Mouse (Mus musculus) adrenal gland, postnatal 4 days (tissue): Measurements from ENCODE around the gene Gm42372. TPM values are rescaled to one million over a fixed set of nuclear protein-coding genes. Genes with fewer than 3 reads are reported as not detected.
"Not testable (repeated sequence)": the region's sequence is repeated elsewhere in the genome, so short reads cannot be mapped to it uniquely, and the experiment has no call there.

ENCODE experiments used
- DNase-seq, 2 experiments: peaks; one replicate each; pipeline ENCODE4 v3.0.0; 2021 to 2022; ENCODE audit warnings: low spot score in 2 of 2, mixed read lengths in 2 of 2
- long read RNA-seq, 2 experiments: library from polyadenylated mRNA; stranded (forward); transcript quantifications; one replicate each; pipeline ENCODE4 v2.0.0; 2021
- total RNA-seq, 2 experiments: library from RNA; stranded (reverse); gene quantifications; 2 replicates each; pipeline ENCODE4 v1.2.3; 2021

Gene Gm42372
- 1 to 10 TPM; 2.2 TPM for total RNA-seq
- long read RNA-seq, experiment 1: 0 reads
- long read RNA-seq, experiment 2, full-length matches to known transcripts: 1 of 1 reads
- long read RNA-seq, experiment 2, partial matches to known transcripts: 0 of 1 reads
- long read RNA-seq, experiment 2, other reads (novel, unspliced or antisense): 0 of 1 reads

DNA sequence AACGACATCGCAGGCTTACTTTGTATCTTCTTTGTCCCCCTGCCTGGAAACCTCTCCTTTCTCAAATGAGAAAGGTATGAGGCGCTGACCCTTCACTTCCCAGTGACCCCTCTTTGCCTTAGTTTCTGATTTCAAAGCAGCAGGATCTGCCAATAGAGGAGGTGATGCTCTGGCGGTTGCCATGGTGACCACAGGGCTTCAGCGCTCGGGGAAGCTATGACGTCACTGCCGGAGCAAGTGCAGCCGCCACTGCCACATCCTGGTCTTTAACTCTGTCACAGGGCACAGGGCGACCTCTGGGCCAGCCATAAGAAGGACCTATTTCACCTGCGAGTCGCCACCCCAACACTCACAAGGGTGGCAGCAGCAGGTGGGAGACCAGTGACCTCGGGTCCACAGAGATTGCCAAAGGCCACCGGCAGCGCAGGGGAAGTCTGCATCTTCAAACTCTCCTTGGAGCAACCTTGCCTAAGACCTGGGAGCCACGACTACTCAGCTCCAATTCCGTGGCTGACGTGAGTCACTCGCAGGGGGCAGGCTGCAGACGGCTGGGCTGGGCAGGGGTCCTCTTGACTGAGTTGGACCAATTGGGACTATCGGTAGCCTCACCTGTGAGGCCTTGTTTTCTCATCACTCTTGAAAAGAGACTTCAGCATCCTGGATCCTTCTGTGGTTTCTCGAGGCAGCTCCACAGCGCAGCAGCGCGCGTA is at the start of gene Gm42372:
Gene Gm42372, plus strand, starts transcription at position 228 of the 710 bp plus-strand sequence.
- no peak for DNase-seq

DNA sequence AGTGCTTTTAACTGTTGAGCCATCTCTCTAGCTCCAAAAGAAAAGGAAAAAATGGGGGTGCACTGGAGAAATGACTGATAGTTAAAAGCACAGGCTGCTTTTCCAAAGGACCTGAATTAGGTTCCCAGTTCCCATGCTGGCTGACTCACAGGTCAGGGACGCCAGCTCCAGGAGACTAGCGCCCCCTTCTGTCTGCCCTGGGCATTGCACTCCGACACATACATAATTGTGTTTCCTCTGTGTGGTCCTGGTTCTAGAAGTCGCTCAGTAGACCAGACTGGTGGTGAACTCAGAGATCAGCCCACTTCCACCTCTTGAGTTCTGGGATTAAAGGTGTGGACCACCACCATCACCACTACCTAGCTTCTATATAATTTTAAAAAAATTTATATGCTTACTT is 45.6 kb upstream of the Gm42372 start:
- DNase-seq: no peak

DNA sequence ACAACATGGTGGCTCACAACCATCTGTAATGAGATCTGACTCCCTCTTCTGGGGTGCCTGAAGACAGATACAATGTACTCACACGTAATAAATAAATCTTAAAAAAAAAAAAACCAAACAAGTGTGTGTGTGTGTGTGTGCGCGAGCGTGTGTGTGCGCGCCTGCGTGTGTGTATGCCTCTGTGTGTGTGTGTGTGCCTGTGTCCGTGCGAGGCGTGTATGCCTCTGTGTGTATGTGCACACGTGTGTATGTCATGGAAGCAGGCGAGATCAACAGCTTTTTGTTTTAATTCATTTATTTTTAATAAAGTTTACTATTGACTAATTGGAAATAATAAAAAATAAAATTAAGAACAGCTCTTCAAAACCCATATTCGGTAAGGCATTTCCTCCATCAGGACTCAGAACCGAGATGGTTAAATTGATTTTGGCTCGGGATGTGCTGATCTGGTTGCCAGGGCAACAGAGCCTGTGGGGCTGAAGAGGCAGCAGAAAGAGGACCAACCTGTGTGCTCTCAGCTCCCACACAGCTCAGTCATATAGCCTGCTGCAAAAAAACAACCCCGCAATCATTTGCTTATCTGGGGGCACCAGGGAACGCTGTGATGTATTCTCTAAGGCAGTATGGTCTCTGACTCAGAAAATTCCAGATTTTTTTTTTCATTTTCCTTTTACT is 44.6 kb upstream of the Gm42372 start:
- DNase-seq: no peak

DNA sequence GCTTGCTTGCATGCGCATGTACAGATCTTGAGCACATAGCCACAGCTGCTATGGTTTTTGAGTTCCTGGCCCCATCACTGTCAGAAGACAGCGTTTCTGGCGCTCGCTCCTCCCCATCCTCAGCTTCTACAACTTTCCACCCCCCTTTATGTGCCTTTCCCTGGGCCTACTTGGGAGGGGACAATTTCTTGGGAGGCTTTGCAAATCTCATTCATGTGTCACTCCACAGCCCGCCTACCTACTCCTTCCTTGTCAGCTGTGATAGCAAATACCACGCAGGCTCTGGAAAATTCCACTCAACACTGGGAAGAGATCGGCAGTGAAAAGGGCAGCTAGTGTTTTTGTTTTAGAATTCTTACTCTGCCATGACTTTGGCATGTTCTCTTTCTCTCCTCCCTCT is 42.6 kb upstream of the Gm42372 start:
- no peak for DNase-seq

DNA sequence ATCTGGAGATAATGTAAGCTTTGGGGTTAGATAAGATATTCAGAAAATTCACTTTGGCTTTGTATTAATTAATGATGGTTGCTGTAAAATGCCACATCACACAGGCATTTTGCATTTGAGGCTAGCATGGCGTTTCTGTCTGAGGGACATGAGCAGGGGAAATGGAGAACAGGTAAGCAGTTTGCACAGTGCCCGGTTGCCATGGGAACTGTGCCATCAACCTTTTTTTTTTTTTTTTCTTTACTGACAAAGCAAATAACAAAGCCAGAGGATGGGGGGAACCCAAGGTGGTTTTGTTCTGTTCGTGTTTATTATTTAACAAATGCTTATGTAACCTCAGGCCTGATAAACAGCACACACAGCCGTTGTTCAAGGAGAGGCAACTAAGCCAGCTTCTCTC is 40.0 kb upstream of the Gm42372 start:
- no peak for DNase-seq

DNA sequence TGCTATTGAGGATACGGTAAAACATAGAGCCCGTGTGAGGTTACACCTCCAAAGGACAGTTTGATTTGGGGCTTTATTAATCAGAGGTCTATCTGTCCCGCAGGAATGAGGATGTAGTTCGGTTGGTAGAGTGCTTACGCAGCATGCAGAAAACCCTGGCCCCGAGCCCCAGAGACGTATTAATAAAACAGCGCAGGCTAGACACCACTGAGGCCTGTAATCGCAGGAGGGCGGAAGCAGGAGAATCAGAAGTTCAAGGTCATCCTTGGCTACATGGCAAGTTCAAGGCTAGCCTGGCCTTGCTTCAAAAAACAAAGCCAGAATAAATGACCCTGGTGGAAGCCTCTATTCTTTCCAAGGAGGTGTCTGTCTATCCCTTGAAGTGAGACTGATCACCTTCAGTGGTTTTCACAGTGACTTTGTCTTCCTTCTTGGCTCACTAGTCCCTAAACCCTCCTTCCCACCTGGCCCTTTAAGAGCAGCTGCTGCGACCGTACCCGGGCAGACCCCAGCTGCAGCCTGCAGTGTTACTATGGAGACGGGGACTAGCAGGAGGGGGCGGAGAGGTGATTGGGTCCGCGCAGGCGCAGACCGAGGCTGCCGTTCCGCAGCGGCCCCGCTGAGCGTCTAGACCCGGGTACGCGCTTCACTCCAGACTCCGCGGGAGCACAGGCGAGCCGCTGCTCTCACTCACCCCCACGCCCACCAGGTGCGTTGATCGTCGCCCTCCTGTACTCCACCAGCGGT is 38.7 kb upstream of the Gm42372 start, which contains the start of gene Pnmal2:
Gene Pnmal2, plus strand, starts transcription at position 622 of the 747 bp plus-strand sequence.
- peak; percentile 64 to 72 for DNase-seq

DNA sequence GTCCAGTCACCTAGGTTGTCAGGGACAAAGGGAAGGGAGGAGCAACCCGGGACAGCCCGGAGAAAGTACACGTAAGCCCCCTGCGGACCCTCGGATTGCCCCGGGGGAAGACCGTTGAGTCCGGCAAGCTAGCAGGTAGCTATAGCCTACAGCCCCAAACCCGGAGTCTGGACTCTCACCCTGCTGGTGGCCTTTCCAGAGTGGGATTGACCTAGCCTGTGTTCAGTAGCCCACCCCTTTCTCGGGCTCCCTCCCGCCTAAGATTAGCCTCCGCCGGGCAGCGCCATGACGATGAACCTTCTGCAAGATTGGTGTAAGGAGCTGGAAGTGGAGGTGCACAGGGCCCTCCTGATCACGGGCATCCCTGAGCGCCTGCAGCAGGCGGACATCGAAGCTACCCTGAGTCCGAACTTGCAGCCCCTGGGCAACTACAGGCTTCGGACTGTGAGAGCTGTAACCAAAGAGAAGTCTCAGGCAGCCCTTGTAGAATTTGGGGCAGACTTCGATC is 38.0 kb upstream of the Gm42372 start:
- DNase-seq: no peak

DNA sequence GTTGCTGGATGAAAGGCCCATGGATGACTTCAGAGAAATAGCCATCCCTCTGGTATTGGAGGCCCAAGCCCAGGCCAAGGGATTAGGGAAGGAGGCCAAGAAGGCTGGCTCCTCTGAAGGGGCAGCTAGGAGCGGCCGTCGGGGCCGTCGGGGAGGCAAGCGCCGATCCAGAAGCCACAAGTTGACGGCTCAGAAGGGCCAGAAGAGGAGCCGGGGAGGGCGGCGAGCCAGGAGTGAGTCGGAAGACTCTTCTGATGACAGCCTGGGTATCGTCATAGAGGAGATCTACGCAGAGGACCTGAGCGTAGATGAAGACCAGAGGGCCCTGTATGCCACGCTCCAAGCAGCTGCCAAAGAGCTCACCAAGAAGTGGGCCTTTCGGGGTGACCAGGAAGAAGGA is 37.5 kb upstream of the Gm42372 start:
- no peak for DNase-seq

DNA sequence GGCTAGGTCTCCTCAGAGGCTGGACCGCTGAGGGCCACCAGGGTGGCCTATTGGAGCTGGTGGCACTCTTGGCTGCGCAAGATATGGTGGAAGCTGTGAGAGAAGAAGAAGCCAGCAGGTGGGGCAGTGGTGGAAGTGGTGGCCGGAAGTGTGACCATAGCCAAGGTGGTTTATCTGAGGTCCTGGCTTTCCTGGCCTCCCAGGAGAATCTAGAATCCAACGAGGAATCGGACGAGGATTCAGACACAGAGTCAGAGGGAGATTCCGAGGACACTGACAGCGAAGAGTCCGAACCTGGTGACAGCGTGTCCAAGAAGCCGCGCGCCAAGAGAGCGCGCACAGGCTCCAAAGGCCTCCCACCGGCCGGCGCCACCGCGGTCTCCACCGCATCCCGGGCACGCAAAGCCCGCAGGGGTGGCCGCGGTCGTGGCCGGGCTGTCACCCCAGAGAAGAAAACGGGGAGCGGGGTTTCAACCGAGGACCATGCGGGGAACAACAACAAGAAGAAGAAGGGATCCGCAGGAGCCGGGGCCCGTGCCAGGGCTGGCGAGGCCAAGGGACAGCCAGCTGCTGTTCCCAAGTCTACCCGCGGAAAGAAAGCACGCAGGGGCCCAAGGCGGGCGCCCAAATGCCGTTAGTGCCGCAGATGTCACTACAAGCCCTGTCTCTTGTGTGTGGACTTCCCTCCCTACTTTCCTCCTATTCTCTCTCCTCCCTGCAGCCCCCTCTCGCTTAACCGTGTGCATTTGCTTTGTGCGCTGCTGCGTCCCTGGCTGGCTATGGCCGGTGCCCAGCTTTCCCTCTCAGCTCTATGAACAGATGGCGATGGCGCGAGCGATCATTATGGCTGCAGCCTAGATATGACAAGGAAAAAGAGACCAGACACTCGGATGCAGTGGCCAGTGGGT is 36.2 kb upstream of the Gm42372 start:
- DNase-seq: no peak

DNA sequence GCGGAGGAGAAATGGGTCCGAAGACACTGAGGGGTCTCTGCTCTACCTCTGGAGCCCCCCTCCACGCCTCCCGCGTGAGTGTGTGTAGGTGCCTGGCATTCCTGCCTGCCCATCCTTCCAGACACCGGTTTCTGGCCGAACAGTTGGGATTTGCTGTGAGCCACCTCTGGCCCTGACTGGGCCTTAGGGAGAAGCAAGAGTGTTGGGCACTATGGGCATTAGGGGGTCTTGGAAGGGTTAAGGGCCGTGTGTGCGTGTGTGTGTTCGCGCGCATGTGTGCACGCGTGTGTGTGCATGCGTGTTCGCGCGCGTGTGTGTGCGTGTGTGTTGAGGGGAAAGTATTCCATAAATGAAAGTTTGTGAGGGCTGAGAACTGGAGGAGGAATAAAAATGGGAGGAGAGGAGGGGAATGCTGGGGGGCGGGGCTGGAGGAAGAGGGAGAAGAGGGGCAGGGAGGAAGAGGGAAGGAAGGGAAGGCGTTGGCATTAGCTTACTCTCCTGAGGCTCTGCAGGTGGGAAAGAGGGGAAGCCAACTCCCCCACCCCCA is 35.5 kb upstream of the Gm42372 start:
- no peak for DNase-seq

DNA sequence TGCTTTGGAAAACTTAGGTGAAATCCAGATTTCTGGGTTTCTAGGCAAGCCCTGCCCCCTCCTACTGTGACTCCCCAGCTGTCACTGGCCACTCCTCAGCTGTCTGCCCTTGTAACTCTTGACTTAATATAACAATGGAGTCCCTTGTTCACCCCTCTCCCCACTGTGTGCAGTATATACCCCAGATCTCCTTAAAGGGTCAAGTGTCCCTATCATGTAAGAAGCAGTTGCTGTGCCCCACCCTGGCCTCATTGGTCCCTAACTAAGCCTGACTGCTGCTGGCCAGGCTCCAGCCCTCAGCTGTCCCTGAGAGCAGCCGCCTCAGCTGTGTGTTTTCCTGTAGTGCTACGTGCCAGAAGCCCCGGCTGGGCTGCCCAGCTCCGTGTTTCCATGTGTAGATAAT is 34.9 kb upstream of the Gm42372 start:
- no peak for DNase-seq

DNA sequence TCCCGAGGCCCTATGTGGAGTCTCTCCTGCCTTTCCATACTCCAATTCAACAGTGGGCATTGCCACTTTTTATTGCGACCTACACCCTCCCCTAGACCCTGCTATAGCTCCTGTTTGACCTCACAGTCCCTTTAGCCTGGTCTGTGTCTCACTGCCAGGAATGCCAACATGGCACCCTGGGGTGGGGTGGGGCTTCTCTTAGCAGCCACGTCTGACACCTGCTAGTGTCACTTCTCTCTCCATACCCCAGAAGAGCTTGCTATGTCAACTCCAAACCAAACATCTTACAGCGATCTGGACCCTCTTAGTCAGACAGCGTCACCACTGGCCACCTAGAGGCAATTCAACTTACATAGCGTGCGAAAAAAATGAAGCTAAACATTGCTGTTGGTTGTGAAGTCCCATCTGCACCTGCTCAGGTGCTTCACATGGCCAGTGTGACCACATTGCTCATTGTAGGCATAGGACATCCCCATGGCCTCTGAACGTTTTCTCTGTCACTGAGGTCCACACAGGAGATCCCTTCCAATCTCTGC is 33.9 kb upstream of the Gm42372 start:
- no peak for DNase-seq

DNA sequence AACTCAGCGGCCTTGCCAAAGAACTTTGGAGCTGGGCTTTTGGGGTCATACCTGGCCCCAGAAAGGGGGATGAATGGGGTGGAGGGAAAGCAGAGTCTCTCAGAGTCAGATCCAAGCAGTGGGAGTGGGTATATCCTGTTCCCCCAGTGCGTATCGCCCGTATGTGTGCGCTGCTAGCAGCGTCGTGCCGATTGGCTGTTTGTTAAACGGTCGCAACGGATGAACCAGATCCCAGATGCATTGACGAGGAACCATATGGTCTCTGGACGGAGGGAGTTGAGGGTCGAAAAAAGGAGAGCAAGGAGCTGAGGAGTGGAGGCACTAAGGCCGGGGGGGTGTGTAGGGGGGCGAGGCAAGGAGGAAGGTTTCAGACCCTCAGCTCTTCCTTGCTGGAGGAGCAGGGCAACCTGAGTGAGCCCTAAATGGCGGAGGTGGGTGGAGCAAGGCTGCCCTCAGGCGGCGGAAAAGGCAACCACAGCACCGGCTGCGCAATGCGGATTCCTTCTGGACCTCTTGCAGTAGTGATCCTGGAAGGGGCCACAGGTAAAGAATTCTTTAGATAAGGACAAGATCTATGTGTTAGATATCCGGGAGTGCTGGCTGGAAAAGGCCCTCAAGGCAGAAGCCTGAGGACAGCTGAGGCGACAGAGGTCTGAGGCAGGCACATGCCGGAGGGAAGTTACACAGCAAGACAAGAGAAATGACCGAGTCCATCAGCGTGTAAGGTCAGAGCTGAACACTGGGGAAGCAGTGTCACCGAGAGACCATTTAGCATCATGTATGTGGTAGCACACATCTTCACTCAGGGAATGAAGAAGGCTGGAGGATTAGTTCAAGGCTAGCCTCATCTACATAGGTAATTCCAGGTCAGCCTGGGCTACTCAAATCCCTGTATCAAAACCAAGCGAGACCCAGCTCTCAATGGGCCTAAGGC is 32.7 kb upstream of the Gm42372 start:
- DNase-seq: peak; percentile 56 to 64

DNA sequence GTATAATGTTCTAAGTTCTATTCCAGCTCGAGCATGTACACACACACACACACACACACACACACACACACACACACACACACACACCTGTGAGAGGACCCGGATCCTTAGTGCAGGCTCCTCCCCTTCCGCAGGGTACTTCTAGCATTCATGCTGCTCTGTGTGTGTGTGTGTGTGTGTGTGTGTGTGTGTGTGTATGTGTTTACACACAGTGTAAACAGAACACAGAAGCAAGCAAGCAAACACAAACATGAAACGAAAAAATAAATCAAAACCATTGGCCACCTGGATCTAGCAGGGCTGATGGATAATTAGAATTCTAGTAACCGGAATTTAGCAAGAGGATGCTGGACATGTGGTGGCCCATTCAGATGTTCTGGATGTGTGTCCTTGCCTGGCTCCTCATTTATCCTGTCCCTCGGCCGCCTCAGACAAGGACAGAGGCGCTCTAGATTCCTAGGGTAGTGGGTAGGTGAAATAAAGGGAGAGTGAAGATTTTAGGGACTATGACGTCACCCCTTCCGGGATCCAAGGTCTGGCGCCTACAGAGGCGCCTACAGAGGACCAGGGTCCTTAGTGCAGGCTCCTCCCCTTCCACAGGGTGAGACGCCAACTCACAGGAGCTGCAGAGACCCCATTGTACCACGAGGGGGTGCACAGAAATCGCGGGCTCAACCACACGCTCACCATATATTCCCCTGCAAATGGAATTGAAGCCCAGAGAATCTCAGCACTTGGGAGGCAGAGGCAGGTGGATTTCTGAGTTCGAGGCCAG is 31.8 kb upstream of the Gm42372 start:
- DNase-seq: peak; percentile 43 to 71

DNA sequence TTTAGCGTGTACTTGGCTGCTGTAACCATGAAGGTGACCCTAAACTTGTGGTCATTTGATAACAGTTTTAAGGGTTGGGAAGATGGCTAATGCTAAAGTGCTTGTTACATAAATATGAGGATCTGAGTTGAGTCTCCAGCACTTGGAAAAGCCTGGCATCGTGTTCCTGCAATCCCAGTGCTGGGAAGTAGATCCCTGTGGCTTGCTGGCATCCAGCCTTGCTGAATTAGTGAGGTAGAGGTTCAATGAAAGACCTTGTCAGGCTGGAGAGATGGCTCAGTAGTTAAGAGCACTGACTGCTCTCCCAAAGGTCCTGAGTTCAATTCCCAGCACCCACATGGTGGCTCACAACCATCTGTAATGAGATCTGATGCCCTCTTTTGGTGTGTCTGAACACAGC is 29.1 kb upstream of the Gm42372 start:
- not testable (repeated sequence) for DNase-seq

DNA sequence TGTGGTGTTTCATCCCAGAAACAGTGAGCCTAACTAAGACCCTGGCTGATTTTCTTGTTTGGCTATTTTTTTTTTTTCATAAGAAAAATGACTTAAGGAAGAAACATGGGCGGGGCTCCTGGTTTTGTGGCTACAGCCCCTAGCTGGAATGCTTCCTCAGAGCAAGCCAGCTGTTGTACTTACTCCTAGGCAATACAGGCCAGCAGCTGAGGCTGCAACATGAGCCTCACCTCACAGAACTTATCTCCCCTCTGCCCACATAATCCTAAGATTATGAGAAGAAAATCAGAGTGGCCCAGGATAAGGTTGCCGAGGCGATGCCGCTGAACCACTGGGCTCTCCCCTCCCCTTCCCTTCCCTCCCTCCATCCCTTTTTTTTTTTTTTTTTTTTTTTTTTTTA is 27.2 kb upstream of the Gm42372 start:
- DNase-seq: no peak

DNA sequence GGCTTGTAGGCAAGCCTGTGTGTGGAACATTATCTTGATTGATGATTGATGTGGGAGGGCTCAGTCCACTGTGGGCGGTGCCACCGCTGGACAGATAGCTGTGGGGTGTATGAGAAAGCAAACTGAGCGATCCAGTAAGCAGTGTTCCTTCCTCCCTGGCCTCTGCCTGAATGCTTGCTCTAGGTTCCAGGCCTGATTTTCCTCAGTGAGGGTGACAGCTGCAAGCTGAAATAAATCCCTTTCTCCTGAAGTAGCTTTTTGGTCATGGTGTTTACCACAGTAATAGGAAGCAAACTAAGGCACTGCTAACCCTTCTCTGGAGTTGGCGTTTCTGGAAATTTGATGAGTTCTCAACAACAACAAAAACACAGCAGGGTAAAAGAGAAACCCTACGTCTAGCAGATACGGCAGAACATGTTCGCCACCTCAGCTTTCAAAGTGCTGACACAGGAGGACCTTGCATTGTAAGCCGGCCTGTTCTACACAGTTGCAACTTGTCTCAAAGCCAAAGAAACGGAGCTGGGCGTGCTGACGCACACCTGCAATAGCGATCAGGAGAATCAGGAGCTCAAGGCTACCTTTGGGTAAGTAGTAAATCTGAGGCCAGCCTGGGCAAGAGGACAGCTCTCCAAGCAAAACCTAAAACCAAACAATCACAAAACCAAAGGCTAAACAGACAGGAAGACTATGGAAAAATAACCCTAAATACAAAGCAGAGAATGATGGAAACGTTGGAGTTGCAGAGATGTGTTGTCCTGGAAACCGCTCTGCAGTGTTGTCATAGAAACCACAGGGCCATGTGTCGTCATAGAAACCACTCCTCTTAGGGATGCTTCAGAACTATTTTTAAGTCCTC is 26.2 kb upstream of the Gm42372 start:
- DNase-seq: no peak
